Mouse (Mus musculus) cerebellum, adult 9-10 months (tissue): Measurements from ENCODE around the gene Rfx3.

Experiments used
- DNase-seq: peaks from one replicate; pipeline ENCODE4 v3.0.0; 2022

Gene Rfx3

GRCm38 (mm10) chr19:28010471-28011395 is at the start of gene Rfx3:
Gene Rfx3 (minus strand): TSS chr19:28011166.
- peak; percentile 58 for DNase-seq

GRCm38 (mm10) chr19:28052058-28052457 is 41.1 kb upstream of the Rfx3 start:
- no peak for DNase-seq

GRCm38 (mm10) chr19:28051571-28051970 is 40.6 kb upstream of the Rfx3 start:
- no peak for DNase-seq

GRCm38 (mm10) chr19:28049280-28049679 is 38.3 kb upstream of the Rfx3 start:
- no peak for DNase-seq

GRCm38 (mm10) chr19:28046806-28047205 is 35.8 kb upstream of the Rfx3 start:
- no peak for DNase-seq

- no peak for DNase-seq
Observed at GRCm38 (mm10) chr19:28044950-28045349, 34.0 kb upstream of the Rfx3 start.

- peak; percentile 85 for DNase-seq
Observed at GRCm38 (mm10) chr19:28011718-28012499, 943 bp upstream of the Rfx3 start.

- DNase-seq: peak; percentile 94
Observed at GRCm38 (mm10) chr19:28011396-28011717, 391 bp upstream of the Rfx3 start.

GRCm38 (mm10) chr19:28009587-28010281 is 1.2 kb downstream of the Rfx3 start:
- DNase-seq: peak; percentile 61

- no peak for DNase-seq
Observed at GRCm38 (mm10) chr19:28004190-28004589, 6.8 kb downstream of the Rfx3 start.

- no peak for DNase-seq
Observed at GRCm38 (mm10) chr19:28003474-28003873, 7.5 kb downstream of the Rfx3 start.

GRCm38 (mm10) chr19:28002708-28003107 is 8.3 kb downstream of the Rfx3 start:
- DNase-seq: no peak

- no peak for DNase-seq
Observed at GRCm38 (mm10) chr19:27992800-27993199, 18.2 kb downstream of the Rfx3 start.

- DNase-seq: no peak
Observed at GRCm38 (mm10) chr19:27988746-27989145, 22.2 kb downstream of the Rfx3 start.

GRCm38 (mm10) chr19:27967590-27967989 is 43.4 kb downstream of the Rfx3 start:
- DNase-seq: no peak

GRCm38 (mm10) chr19:27961271-27961670 is 49.7 kb downstream of the Rfx3 start:
- DNase-seq: no peak

GRCm38 (mm10) chr19:27935453-27935852 is 75.5 kb downstream of the Rfx3 start:
- no peak for DNase-seq

GRCm38 (mm10) chr19:27931136-27931535 is 79.8 kb downstream of the Rfx3 start:
- no peak for DNase-seq

GRCm38 (mm10) chr19:27926378-27926777 is 84.6 kb downstream of the Rfx3 start:
- DNase-seq: no peak

- DNase-seq: no peak
Observed at GRCm38 (mm10) chr19:27919040-27919439, 91.9 kb downstream of the Rfx3 start.

GRCm38 (mm10) chr19:27916446-27916845 is 94.5 kb downstream of the Rfx3 start:
- no peak for DNase-seq

- no peak for DNase-seq
Observed at GRCm38 (mm10) chr19:27906976-27907375, 104.0 kb downstream of the Rfx3 start.

GRCm38 (mm10) chr19:27905976-27906375 is 105.0 kb downstream of the Rfx3 start:
- no peak for DNase-seq
